Mouse (Mus musculus): ENCODE data around the gene Med12. TPM values are rescaled to one million over a fixed set of nuclear protein-coding genes. Genes with fewer than 3 reads are reported as not detected.

Gene Med12
- total and polyA plus RNA-seq, 3 experiments = 20.9 to 68.0 TPM; not detected in 1

DNA sequence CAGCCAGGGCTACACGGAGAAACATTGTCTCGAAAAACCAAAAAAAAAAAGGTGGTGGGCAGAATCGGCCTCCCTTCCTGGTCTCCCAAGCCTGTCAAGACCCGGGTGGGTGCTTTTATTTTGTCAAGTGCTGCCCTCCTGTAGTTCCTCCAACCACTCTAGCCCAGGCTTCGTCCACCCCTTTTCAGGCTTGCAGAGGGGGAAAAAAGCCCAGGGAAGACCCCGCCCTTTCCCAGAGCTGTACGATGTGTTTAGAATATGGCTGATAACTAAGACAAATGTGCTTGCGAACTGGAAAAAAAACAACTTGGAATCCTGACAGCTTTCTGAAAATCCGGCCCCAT is 58.2 kb downstream of the Med12 start:
- Histone ChIP-seq H3K9ac (ENCODE audit: control insufficient read depth, low read depth, low read length, poor library complexity, severe bottlenecking) (peak overlapping the region; percentile 99), H3K79me2 (ENCODE audit: control insufficient read depth, insufficient read depth, low read length, poor library complexity) (peaks cover 3% of the 10 kb centered on the region; the same call in 1 of the 2 replicates), H3K9me3 (replicated peaks; ENCODE audit: insufficient read depth, low read length) (no peaks in the 10 kb centered on the region), H3K27ac (ENCODE audit: control insufficient read depth, low read depth, low read length) (peak overlapping the region; percentile 99), H3K4me3 (ENCODE audit: control insufficient read depth in 1 of 2, insufficient read depth in 1 of 2, low read depth in 2 of 2, low read length in 2 of 2) (peak overlapping the region; percentile 51 to 82), H3K36me3 (ENCODE audit: control insufficient read depth in 1 of 2, insufficient read depth in 2 of 2, low read length in 2 of 2) (peaks cover 0 to 4% of the 10 kb centered on the region in 2 experiments; a peak in 2 of 4 replicates), H3K27me3 (ENCODE audit: control insufficient read depth in 1 of 2, insufficient read depth in 2 of 2, low read length in 2 of 2) (no peaks in the 10 kb centered on the region), H3K4me1 (ENCODE audit: control insufficient read depth in 1 of 2, insufficient read depth in 2 of 2, low read length in 2 of 2) (peaks cover 0 to 9% of the 10 kb centered on the region in 2 experiments; a peak in 1 of 4 replicates)
- TF ChIP-seq TAL1 (IDR thresholded peaks at IDR 0.05; ENCODE audit: low read length) = no peak
- no peak for TF ChIP-seq NELFE (IDR thresholded peaks at IDR 0.05; ENCODE audit: low read depth, low read length)
- TF ChIP-seq MYC (IDR thresholded peaks at IDR 0.05; ENCODE audit: low read depth, low read length) = no peak
- TF ChIP-seq MAZ (IDR thresholded peaks at IDR 0.05; ENCODE audit: low read depth, low read length) = no peak
- TF ChIP-seq BHLHE40 (IDR thresholded peaks at IDR 0.05; ENCODE audit: borderline replicate concordance, low read depth, low read length) = no peak
- TF ChIP-seq ZMIZ1 (IDR thresholded peaks at IDR 0.05; ENCODE audit: low read depth, low read length) = no peak
- no peak for TF ChIP-seq ETS1 (IDR thresholded peaks at IDR 0.05; ENCODE audit: low read depth, low read length)
- TF ChIP-seq GABPA (IDR thresholded peaks at IDR 0.05; ENCODE audit: low read depth, low read length) = no peak
- TF ChIP-seq GATA1 (IDR thresholded peaks at IDR 0.05; ENCODE audit: low read depth, low read length) = no peak
- TF ChIP-seq ZC3H11A (IDR thresholded peaks at IDR 0.05; ENCODE audit: low read depth, low read length) = no peak
- no peak for TF ChIP-seq E2F4 (IDR thresholded peaks at IDR 0.05; ENCODE audit: borderline replicate concordance, low read depth, low read length)
- no peak for TF ChIP-seq ZKSCAN1 (IDR thresholded peaks at IDR 0.05; ENCODE audit: low read depth, low read length)
- TF ChIP-seq POLR2A (IDR thresholded peaks at IDR 0.05; ENCODE audit: control insufficient read depth in 1 of 2, insufficient read depth in 1 of 2, low read depth in 1 of 2, low read length in 2 of 2, poor library complexity in 1 of 2) = no peak
- no peak for TF ChIP-seq ZNF384 (IDR thresholded peaks at IDR 0.05; ENCODE audit: low read depth, low read length)
- no peak for TF ChIP-seq SMC3 (IDR thresholded peaks at IDR 0.05; ENCODE audit: low read depth, low read length)
- no peak for TF ChIP-seq SIN3A (IDR thresholded peaks at IDR 0.05; ENCODE audit: low read length)
- TF ChIP-seq MYB (IDR thresholded peaks at IDR 0.05; ENCODE audit: low read depth, low read length) = no peak
- no peak for TF ChIP-seq NRF1 (IDR thresholded peaks at IDR 0.05; ENCODE audit: insufficient read depth, low read depth, low read length, poor library complexity, severe bottlenecking)
- TF ChIP-seq CTCF (IDR thresholded peaks at IDR 0.05 in 2 of 3, conservative IDR thresholded peaks at IDR 0.05 in 1 of 3; ENCODE audit: control insufficient read depth in 1 of 3, insufficient read depth in 1 of 3, low read depth in 2 of 3, low read length in 3 of 3, poor library complexity in 1 of 3, severe bottlenecking in 1 of 3) = no peak
- DNase-seq (ENCODE audit: low read depth, low spot score) = no peak

DNA sequence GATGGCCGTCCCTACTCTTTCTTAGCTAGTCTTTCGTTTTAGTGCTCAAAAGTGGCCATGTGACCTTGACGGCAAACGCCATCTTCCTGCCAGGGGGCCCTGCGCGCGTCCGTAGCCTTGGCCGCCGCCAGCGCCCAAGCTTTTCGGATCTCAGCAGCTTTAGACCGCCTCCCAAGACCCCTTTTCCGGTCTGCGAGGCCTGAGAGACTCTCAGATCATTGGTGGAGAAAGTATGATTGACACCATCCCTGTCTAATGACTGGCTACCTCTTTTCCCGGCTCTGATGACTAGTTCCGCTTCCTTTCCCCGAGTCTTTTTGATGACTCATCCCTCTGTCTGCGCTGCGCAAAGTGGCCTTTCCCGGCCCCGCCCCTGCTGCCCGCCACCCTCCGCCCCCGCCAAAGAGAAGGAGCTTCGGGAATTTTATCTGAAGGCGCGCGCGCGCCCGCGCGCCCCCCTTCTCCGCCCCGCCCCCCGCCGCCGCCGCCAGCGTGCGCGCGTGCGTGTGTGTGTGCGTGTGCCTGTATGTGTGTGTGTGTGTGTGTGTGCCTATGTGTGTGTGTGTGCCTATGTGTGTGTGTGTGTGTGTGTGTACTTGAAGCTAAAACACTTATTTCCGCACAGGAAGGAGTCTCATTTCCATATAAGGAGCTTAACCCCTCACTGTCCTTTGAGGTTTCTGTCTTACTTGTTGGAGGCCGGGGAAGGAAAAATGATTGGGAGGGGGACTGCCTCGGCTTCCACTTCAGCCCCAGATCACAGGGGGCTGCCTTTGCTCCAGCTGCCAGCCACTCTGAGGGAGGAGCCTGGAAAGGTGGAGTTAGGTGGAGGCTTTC is 58.8 kb downstream of the Med12 start:
- DNase-seq (ENCODE audit: low read depth, low spot score) = peak; percentile 96
- Histone ChIP-seq H3K36me3 (ENCODE audit: control insufficient read depth in 1 of 2, insufficient read depth in 2 of 2, low read length in 2 of 2) (peaks cover 0 to 4% of the 10 kb centered on the region in 2 experiments; a peak in 2 of 4 replicates), H3K27me3 (ENCODE audit: control insufficient read depth in 1 of 2, insufficient read depth in 2 of 2, low read length in 2 of 2) (no peaks in the 10 kb centered on the region), H3K9me3 (replicated peaks; ENCODE audit: insufficient read depth, low read length) (no peaks in the 10 kb centered on the region), H3K4me3 (ENCODE audit: control insufficient read depth in 1 of 2, insufficient read depth in 1 of 2, low read depth in 2 of 2, low read length in 2 of 2) (peak overlapping the region; percentile 56 to 82), H3K4me1 (ENCODE audit: control insufficient read depth in 1 of 2, insufficient read depth in 2 of 2, low read length in 2 of 2) (peaks cover 0 to 9% of the 10 kb centered on the region in 2 experiments; a peak in 1 of 4 replicates), H3K9ac (ENCODE audit: control insufficient read depth, low read depth, low read length, poor library complexity, severe bottlenecking) (peak overlapping the region; percentile 99), H3K79me2 (ENCODE audit: control insufficient read depth, insufficient read depth, low read length, poor library complexity) (peaks cover 3% of the 10 kb centered on the region; the same call in 1 of the 2 replicates), H3K27ac (ENCODE audit: control insufficient read depth, low read depth, low read length) (peak overlapping the region; percentile 99)
- TF ChIP-seq POLR2AphosphoS5 (IDR thresholded peaks at IDR 0.05; ENCODE audit: borderline replicate concordance, low read depth, low read length) (no peak), MAX (IDR thresholded peaks at IDR 0.05; ENCODE audit: low read length) (peak; percentile 76), SIN3A (IDR thresholded peaks at IDR 0.05; ENCODE audit: low read length) (peak; percentile 60), BHLHE40 (IDR thresholded peaks at IDR 0.05; ENCODE audit: borderline replicate concordance, low read depth, low read length) (no peak), MXI1 (IDR thresholded peaks at IDR 0.05; ENCODE audit: low read depth, low read length) (peak; percentile 44; the same call in 1 of the 2 replicates), JUND (IDR thresholded peaks at IDR 0.05; ENCODE audit: low read depth, low read length) (peak; percentile 52; the same call in 1 of the 2 replicates), MYB (IDR thresholded peaks at IDR 0.05; ENCODE audit: low read depth, low read length) (no peak), MEF2A (IDR thresholded peaks at IDR 0.05; ENCODE audit: extremely low read depth, insufficient replicate concordance, low read depth, low read length, poor library complexity, severe bottlenecking) (no peak), E2F4 (IDR thresholded peaks at IDR 0.05; ENCODE audit: borderline replicate concordance, low read depth, low read length) (0 out of 2 replicates have a peak, but pooled peaks have one; percentile 54), ZNF384 (IDR thresholded peaks at IDR 0.05; ENCODE audit: low read depth, low read length) (no peak), CTCF (IDR thresholded peaks at IDR 0.05 in 2 of 3, conservative IDR thresholded peaks at IDR 0.05 in 1 of 3; ENCODE audit: control insufficient read depth in 1 of 3, insufficient read depth in 1 of 3, low read depth in 2 of 3, low read length in 3 of 3, poor library complexity in 1 of 3, severe bottlenecking in 1 of 3) (no peak), RCOR1 (IDR thresholded peaks at IDR 0.05; ENCODE audit: low read depth, low read length) (no peak), CHD2 (IDR thresholded peaks at IDR 0.05; ENCODE audit: low read length) (no peak; the same call in 1 of the 2 replicates), POLR2A (IDR thresholded peaks at IDR 0.05; ENCODE audit: control insufficient read depth in 1 of 2, insufficient read depth in 1 of 2, low read depth in 1 of 2, low read length in 2 of 2, poor library complexity in 1 of 2) (peak; percentile 55 to 84; a peak in 3 of 4 replicates), TCF12 (IDR thresholded peaks at IDR 0.05; ENCODE audit: low read depth, low read length) (no peak; the same call in 1 of the 2 replicates), POLR2AphosphoS2 (IDR thresholded peaks at IDR 0.05; ENCODE audit: low read length) (no peak), ETS1 (IDR thresholded peaks at IDR 0.05; ENCODE audit: low read depth, low read length) (peak; percentile 72; the same call in 1 of the 2 replicates)

Measured in MEL (cell line).